Mouse (Mus musculus): ENCODE results near the gene Arhgdig. TPM values are rescaled to one million over a fixed set of nuclear protein-coding genes. Genes with fewer than 3 reads are reported as not detected.

Arhgdig gene
- polyA plus RNA-seq (2014; fragmentation: Illumina TruSeq; extraction: RNeasy Lipid Tissue Mini Kit (QIAGEN cat#74804); ENCODE audit: low read depth, low replicate concordance) = not detected

GRCm38 (mm10) chr17:26207686-26208085 lies at the start of gene Arhgdig:
Arhgdig (minus strand) TSS chr17:26207786.

GRCm38 (mm10) chr17:26252539-26253251 lies 45.1 kb upstream of the Arhgdig start, which contains the start of gene Luc7l:
Luc7l (plus strand) TSS chr17:26252896.

GRCm38 (mm10) chr17:26244101-26244841 lies 36.7 kb upstream of the Arhgdig start, which contains the start of gene Fam234a:
Fam234a (minus strand) TSS chr17:26244242.

GRCm38 (mm10) chr17:26202737-26203136 lies 4.8 kb downstream of the Arhgdig start, which contains the start of gene Rgs11:
Rgs11 (plus strand) TSS chr17:26202951.

GRCm38 (mm10) chr17:26198892-26199291 lies 8.7 kb downstream of the Arhgdig start, which contains the start of gene Pdia2:
Pdia2 (minus strand) TSS chr17:26199087.

Other genes with a start within 250 kb of the Arhgdig start
- gene Capn15, start 222.0 kb downstream of the Arhgdig start, polyA plus RNA-seq (2014; fragmentation: Illumina TruSeq; extraction: RNeasy Lipid Tissue Mini Kit (QIAGEN cat#74804); ENCODE audit: low read depth, low replicate concordance) = 0.77 TPM
- 2.0 TPM for gene Rab11fip3, start 138.2 kb downstream of the Arhgdig start, polyA plus RNA-seq (2014; fragmentation: Illumina TruSeq; extraction: RNeasy Lipid Tissue Mini Kit (QIAGEN cat#74804); ENCODE audit: low read depth, low replicate concordance)
- 230 TPM for gene Decr2, start 117.4 kb downstream of the Arhgdig start, polyA plus RNA-seq (2014; fragmentation: Illumina TruSeq; extraction: RNeasy Lipid Tissue Mini Kit (QIAGEN cat#74804); ENCODE audit: low read depth, low replicate concordance)
- not detected for gene Nme4, start 112.2 kb downstream of the Arhgdig start, polyA plus RNA-seq (2014; fragmentation: Illumina TruSeq; extraction: RNeasy Lipid Tissue Mini Kit (QIAGEN cat#74804); ENCODE audit: low read depth, low replicate concordance)
- gene Tmem8, start 94.5 kb downstream of the Arhgdig start, polyA plus RNA-seq (2014; fragmentation: Illumina TruSeq; extraction: RNeasy Lipid Tissue Mini Kit (QIAGEN cat#74804); ENCODE audit: low read depth, low replicate concordance) = 3.4 TPM
- 9.9 TPM for gene Mrpl28, start 84.3 kb downstream of the Arhgdig start, polyA plus RNA-seq (2014; fragmentation: Illumina TruSeq; extraction: RNeasy Lipid Tissue Mini Kit (QIAGEN cat#74804); ENCODE audit: low read depth, low replicate concordance)
- 12.1 TPM for gene Axin1, start 69.1 kb downstream of the Arhgdig start, polyA plus RNA-seq (2014; fragmentation: Illumina TruSeq; extraction: RNeasy Lipid Tissue Mini Kit (QIAGEN cat#74804); ENCODE audit: low read depth, low replicate concordance)
- not detected for gene Pdia2, start 8.7 kb downstream of the Arhgdig start, polyA plus RNA-seq (2014; fragmentation: Illumina TruSeq; extraction: RNeasy Lipid Tissue Mini Kit (QIAGEN cat#74804); ENCODE audit: low read depth, low replicate concordance)
- not detected for gene Rgs11, start 4.8 kb downstream of the Arhgdig start, polyA plus RNA-seq (2014; fragmentation: Illumina TruSeq; extraction: RNeasy Lipid Tissue Mini Kit (QIAGEN cat#74804); ENCODE audit: low read depth, low replicate concordance)
- 20.3 TPM for gene Fam234a, start 36.5 kb upstream of the Arhgdig start, polyA plus RNA-seq (2014; fragmentation: Illumina TruSeq; extraction: RNeasy Lipid Tissue Mini Kit (QIAGEN cat#74804); ENCODE audit: low read depth, low replicate concordance)
- 24.8 TPM for gene Luc7l, start 45.1 kb upstream of the Arhgdig start, polyA plus RNA-seq (2014; fragmentation: Illumina TruSeq; extraction: RNeasy Lipid Tissue Mini Kit (QIAGEN cat#74804); ENCODE audit: low read depth, low replicate concordance)
- gene Neurl1b, start 207.0 kb upstream of the Arhgdig start, polyA plus RNA-seq (2014; fragmentation: Illumina TruSeq; extraction: RNeasy Lipid Tissue Mini Kit (QIAGEN cat#74804); ENCODE audit: low read depth, low replicate concordance) = 0.11 TPM

All from liver, adult 10 weeks (tissue).